Mouse (Mus musculus): ENCODE results near the gene Olfr301.

Olfr301 gene

GRCm38 (mm10) chr7:86403546-86403945 lies at the start of gene Olfr301:
Olfr301 (plus strand) TSS chr7:86403846.
- no peak for DNase-seq

GRCm38 (mm10) chr7:86366828-86367227 lies 36.8 kb upstream of the Olfr301 start, which contains the start of gene Olfr305:
Olfr305 (minus strand) TSS chr7:86366928.
- no peak for DNase-seq

- no peak for DNase-seq
These were observed 17.9 kb upstream of the Olfr301 start for GRCm38 (mm10) chr7:86385769-86386168.

GRCm38 (mm10) chr7:86386558-86386957 lies 17.1 kb upstream of the Olfr301 start, which contains the start of gene Olfr304:
Olfr304 (minus strand) TSS chr7:86386658.
- no peak for DNase-seq

- no peak for DNase-seq
These were observed 6.0 kb upstream of the Olfr301 start, which contains the start of gene Olfr303 for GRCm38 (mm10) chr7:86397689-86398088. Olfr303 (minus strand) TSS chr7:86397789.

GRCm38 (mm10) chr7:86459621-86460020 lies 56.0 kb downstream of the Olfr301 start, which contains the start of gene Olfr299:
Olfr299 (plus strand) TSS chr7:86459921.
- no peak for DNase-seq

Measured in B cell, adult 2 months (primary cell).